Mouse (Mus musculus): Measurements from ENCODE around the gene Fam162a. TPM values are rescaled to one million over a fixed set of nuclear protein-coding genes. Genes with fewer than 3 reads are reported as not detected.
"Not testable (repeated sequence)": the region's sequence is repeated elsewhere in the genome, so short reads cannot be mapped to it uniquely, and the experiment has no call there.

Fam162a gene
- 223 and 235 TPM in 2 replicates for polyA plus RNA-seq (2015; fragmentation: Nextera tagmentation; extraction: Ambion mirVana)

DNA sequence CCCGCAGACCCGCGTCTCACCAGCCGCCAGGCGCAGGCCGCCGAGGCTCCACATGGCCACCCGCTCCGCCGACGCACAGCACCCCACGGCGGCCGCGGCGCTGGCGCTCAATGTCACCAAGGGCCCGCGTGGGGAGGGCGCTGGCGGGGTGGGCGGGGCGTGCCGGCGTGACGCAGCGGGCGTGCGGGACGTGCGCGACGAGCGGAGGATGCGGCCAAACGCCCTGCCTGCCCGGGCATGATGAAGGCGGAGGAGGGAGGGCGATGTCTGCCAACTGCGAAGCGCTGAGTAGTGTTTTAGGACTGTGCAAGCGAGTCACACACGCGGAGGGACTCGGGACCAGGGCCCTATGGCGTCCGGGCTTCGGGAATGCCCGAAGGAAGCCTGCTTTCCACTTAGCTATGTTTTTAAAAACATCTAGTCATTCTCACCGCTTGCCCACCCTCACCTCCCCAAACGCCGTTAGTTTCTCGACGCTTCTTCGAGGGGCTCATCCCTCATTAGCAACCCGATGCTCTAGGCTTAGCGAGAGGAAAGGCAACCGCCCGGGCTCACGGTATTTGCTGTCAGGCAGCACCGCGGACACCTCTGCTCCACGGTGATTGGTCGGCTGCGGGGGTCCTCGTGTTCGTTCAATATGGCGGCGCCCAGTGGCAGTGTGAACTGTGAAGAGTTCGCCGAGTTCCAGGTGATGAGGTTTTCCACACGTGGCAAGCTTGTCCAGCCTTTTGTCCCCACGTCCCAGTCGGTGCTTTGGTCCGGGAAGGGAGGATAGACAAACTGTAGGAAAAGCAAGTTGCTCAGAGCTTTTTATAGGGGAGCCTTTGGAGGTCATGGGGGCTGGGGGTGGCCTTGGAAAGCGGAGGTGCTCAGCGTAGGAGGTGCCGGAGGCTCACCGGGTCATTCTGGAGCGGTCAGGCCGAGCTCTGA, at the start of gene Fam162a, which contains the start of gene Ccdc58:
Gene Fam162a (minus strand): TSS at position 145 of the 930 bp plus-strand sequence.
Gene Ccdc58 (plus strand): TSS at position 236 of the 930 bp plus-strand sequence.
- no peaks in the 10 kb centered on the region for H3K36me3 ChIP-seq (ENCODE audit: control insufficient read depth, insufficient read depth)
- ATAC-seq (ENCODE audit: low read depth), result peak; percentile 94
- H3K27me3 ChIP-seq (ENCODE audit: control insufficient read depth, insufficient read depth, low read depth, low read length), result no peaks in the 10 kb centered on the region
- peak within 1 kb of the TSS; percentile 98 for H3K27ac ChIP-seq (ENCODE audit: low read length)
- H3K4me2 ChIP-seq (ENCODE audit: low read depth, low read length), result peak within 1 kb of the TSS; percentile 92
- peaks cover 25% of the 10 kb centered on the region for H3K4me1 ChIP-seq (ENCODE audit: control insufficient read depth, low read depth, low read length)
- under 1% methylated on average over 80 of the region's 81 CpGs for WGBS (ENCODE audit: insufficient replicate concordance)
- peak within 1 kb of the TSS; percentile 95 for H3K9ac ChIP-seq (ENCODE audit: low read depth, low read length)
- H3K9me3 ChIP-seq (replicated peaks; ENCODE audit: control insufficient read depth, low read length), result no peaks in the 10 kb centered on the region
- peak within 1 kb of the TSS; percentile 95 for H3K4me3 ChIP-seq (ENCODE audit: low read depth, low read length)

DNA sequence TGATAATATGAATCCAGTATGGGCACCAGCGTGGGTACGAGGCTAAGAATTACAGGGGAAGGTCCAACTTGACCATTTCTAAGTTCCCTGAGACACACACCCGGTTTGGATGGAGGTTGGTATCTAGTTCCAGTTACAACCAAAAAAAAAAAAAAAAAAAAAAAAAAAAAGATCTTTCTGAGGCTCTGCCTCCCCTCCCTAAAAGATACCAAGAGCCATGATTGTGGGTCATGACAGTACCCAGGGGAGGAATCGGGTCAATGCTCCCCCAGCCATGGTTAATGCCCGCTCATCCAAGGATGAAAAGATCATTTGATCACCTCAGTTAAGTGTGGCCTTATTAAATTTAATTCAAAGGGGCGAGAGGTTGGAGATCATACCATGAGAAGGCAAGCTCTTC, 44.4 kb upstream of the Fam162a start:
- not testable (repeated sequence) for H3K4me3 ChIP-seq (ENCODE audit: low read depth, low read length); H3K4me2 ChIP-seq (ENCODE audit: low read depth, low read length); ATAC-seq (ENCODE audit: low read depth); H3K4me1 ChIP-seq (ENCODE audit: control insufficient read depth, low read depth, low read length); H3K9ac ChIP-seq (ENCODE audit: low read depth, low read length); H3K27ac ChIP-seq (ENCODE audit: low read length); H3K9me3 ChIP-seq (replicated peaks; ENCODE audit: control insufficient read depth, low read length); H3K36me3 ChIP-seq (ENCODE audit: control insufficient read depth, insufficient read depth); H3K27me3 ChIP-seq (ENCODE audit: control insufficient read depth, insufficient read depth, low read depth, low read length)
- 65% methylated on average over 6 of the region's 6 CpGs for WGBS (ENCODE audit: insufficient replicate concordance)

DNA sequence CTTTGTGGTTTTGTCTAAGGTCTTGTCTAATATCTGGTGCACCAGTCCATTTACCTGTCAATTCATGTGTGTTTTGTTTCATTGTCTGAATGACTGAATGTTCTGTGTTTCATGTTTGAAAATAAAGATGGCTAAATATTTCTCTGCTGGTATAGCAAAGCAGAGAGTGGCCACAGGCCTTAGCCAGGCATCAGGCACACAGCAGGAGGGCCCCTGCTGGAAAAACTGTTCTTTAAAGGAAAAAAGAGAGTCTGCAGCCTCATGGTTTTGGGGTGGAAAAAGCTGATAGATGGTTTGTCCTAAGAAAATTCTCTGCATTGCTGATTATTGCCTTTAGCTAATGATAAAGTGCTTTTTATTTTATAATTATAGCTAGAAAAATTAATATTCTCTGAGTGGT, 40.1 kb upstream of the Fam162a start:
- not testable (repeated sequence) for H3K4me3 ChIP-seq (ENCODE audit: low read depth, low read length); H3K27ac ChIP-seq (ENCODE audit: low read length); H3K9ac ChIP-seq (ENCODE audit: low read depth, low read length); H3K4me1 ChIP-seq (ENCODE audit: control insufficient read depth, low read depth, low read length); H3K36me3 ChIP-seq (ENCODE audit: control insufficient read depth, insufficient read depth); H3K9me3 ChIP-seq (replicated peaks; ENCODE audit: control insufficient read depth, low read length); H3K27me3 ChIP-seq (ENCODE audit: control insufficient read depth, insufficient read depth, low read depth, low read length); H3K4me2 ChIP-seq (ENCODE audit: low read depth, low read length); ATAC-seq (ENCODE audit: low read depth)

- Histone ChIP-seq H3K4me1 (ENCODE audit: control insufficient read depth, low read depth, low read length) (no peaks in the 10 kb centered on the region), H3K4me2 (ENCODE audit: low read depth, low read length) (no peak overlapping the region), H3K27me3 (ENCODE audit: control insufficient read depth, insufficient read depth, low read depth, low read length) (no peaks in the 10 kb centered on the region), H3K36me3 (ENCODE audit: control insufficient read depth, insufficient read depth) (no peaks in the 10 kb centered on the region), H3K4me3 (ENCODE audit: low read depth, low read length) (no peak overlapping the region), H3K27ac (ENCODE audit: low read length) (no peak overlapping the region), H3K9me3 (replicated peaks; ENCODE audit: control insufficient read depth, low read length) (no peaks in the 10 kb centered on the region), H3K9ac (ENCODE audit: low read depth, low read length) (no peak overlapping the region)
- 55% methylated on average over 1 of the region's 1 CpGs for WGBS (ENCODE audit: insufficient replicate concordance)
- ATAC-seq (ENCODE audit: low read depth), result no peak
These were observed 30.8 kb upstream of the Fam162a start for GRCm38 (mm10) chr16:36102211-36102610.

DNA sequence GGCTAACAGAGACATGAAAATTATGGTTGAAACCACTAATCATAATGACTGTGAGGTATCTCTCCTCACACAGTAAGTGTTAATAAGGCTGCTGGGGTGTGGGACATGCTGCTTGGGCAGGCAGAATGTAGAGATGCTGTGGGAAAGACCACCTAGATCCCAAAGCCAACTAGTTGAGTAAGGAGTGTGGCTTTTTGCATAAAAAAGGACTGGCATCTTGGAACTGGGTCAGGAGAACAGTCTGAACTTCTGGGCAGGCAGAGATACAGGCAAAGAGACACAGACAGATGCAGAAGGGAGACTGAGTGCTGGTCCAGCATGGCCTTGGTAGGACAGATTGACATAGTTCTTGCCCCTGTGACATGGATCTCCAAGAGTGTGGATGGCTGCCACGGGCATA, 30.1 kb upstream of the Fam162a start:
- Histone ChIP-seq H3K4me1 (ENCODE audit: control insufficient read depth, low read depth, low read length) (no peaks in the 10 kb centered on the region), H3K4me3 (ENCODE audit: low read depth, low read length) (no peak overlapping the region), H3K4me2 (ENCODE audit: low read depth, low read length) (no peak overlapping the region), H3K9ac (ENCODE audit: low read depth, low read length) (no peak overlapping the region), H3K36me3 (ENCODE audit: control insufficient read depth, insufficient read depth) (no peaks in the 10 kb centered on the region), H3K9me3 (replicated peaks; ENCODE audit: control insufficient read depth, low read length) (no peaks in the 10 kb centered on the region), H3K27ac (ENCODE audit: low read length) (no peak overlapping the region), H3K27me3 (ENCODE audit: control insufficient read depth, insufficient read depth, low read depth, low read length) (no peaks in the 10 kb centered on the region)
- 61% methylated on average over 1 of the region's 1 CpGs for WGBS (ENCODE audit: insufficient replicate concordance)
- ATAC-seq (ENCODE audit: low read depth), result no peak

- H3K27ac ChIP-seq (ENCODE audit: low read length); H3K36me3 ChIP-seq (ENCODE audit: control insufficient read depth, insufficient read depth); H3K4me3 ChIP-seq (ENCODE audit: low read depth, low read length); H3K9me3 ChIP-seq (replicated peaks; ENCODE audit: control insufficient read depth, low read length); ATAC-seq (ENCODE audit: low read depth); H3K4me2 ChIP-seq (ENCODE audit: low read depth, low read length); H3K27me3 ChIP-seq (ENCODE audit: control insufficient read depth, insufficient read depth, low read depth, low read length); H3K9ac ChIP-seq (ENCODE audit: low read depth, low read length); H3K4me1 ChIP-seq (ENCODE audit: control insufficient read depth, low read depth, low read length): not testable (repeated sequence)
- 81% methylated on average over 12 of the region's 12 CpGs for WGBS (ENCODE audit: insufficient replicate concordance)
These were observed 26.6 kb upstream of the Fam162a start for GRCm38 (mm10) chr16:36097813-36098499.

DNA sequence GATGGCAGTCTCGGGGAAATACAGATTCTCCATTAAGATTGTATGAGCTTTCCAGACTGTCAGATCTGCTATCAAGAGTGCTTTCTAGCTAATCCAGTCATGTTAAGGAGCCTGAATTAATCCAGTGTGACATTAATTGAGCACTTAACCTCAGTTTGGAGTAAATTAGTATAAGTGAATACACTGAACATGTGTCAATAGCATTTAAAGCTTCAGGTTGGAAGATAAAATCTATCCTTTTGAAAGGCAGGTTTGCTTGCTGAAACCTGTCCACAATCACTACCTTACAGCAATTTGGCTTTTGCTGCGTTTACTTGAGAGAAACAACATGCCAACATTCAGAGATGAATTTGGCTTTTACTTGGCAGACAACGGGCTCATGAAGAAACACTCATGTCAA, 22.7 kb upstream of the Fam162a start:
- Histone ChIP-seq H3K27ac (ENCODE audit: low read length) (no peak overlapping the region), H3K27me3 (ENCODE audit: control insufficient read depth, insufficient read depth, low read depth, low read length) (no peaks in the 10 kb centered on the region), H3K9ac (ENCODE audit: low read depth, low read length) (no peak overlapping the region), H3K4me2 (ENCODE audit: low read depth, low read length) (no peak overlapping the region), H3K4me3 (ENCODE audit: low read depth, low read length) (no peak overlapping the region), H3K4me1 (ENCODE audit: control insufficient read depth, low read depth, low read length) (no peaks in the 10 kb centered on the region), H3K9me3 (replicated peaks; ENCODE audit: control insufficient read depth, low read length) (no peaks in the 10 kb centered on the region), H3K36me3 (ENCODE audit: control insufficient read depth, insufficient read depth) (no peaks in the 10 kb centered on the region)
- WGBS (ENCODE audit: insufficient replicate concordance), result 63% methylated on average over 3 of the region's 3 CpGs
- no peak for ATAC-seq (ENCODE audit: low read depth)

DNA sequence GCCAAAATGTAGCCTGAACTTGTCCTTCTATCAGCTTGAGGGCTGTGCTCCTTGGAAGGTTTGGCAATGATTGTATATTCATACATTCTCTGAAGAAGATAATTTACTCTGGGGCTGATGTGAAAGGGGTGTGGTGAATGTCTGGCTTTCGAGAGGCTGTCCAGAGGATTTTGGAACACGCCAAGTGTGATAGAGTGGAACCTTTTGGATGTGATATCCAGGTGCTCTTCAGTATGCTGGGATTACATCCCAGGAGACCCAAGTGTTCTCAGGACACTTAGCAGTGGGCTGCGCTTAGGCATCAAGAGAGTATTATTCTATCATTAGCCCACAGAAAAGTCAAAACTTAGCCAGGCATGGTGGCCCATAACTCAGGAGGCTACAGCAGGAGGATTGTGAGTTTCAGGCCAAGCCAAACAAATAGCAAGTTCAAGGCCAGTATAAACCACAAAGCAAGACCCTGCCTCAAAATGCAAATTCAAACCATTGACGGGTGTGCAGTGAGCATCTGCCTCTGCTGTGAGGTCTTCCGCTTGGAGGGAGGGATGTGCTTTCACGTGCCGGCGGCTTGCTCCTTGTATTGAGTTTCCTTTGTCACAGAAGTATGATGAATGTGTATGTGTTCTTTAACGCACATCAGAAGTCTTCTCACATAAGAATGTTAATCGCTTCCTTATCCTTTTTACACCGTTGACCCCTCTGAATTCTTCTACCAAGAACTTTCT, 19.6 kb upstream of the Fam162a start:
- H3K27me3 ChIP-seq (ENCODE audit: control insufficient read depth, insufficient read depth, low read depth, low read length), result no peaks in the 10 kb centered on the region
- peaks cover 3% of the 10 kb centered on the region; the same call in 1 of the 2 replicates for H3K4me1 ChIP-seq (ENCODE audit: control insufficient read depth, low read depth, low read length)
- no peak overlapping the region for H3K4me3 ChIP-seq (ENCODE audit: low read depth, low read length)
- H3K9ac ChIP-seq (ENCODE audit: low read depth, low read length), result no peak overlapping the region
- WGBS (ENCODE audit: insufficient replicate concordance), result 89% methylated on average over 11 of the region's 11 CpGs
- peaks cover 5% of the 10 kb centered on the region; the same call in 1 of the 2 replicates for H3K36me3 ChIP-seq (ENCODE audit: control insufficient read depth, insufficient read depth)
- H3K27ac ChIP-seq (ENCODE audit: low read length), result no peak overlapping the region
- no peak overlapping the region for H3K4me2 ChIP-seq (ENCODE audit: low read depth, low read length)
- ATAC-seq (ENCODE audit: low read depth), result no peak
- no peaks in the 10 kb centered on the region for H3K9me3 ChIP-seq (replicated peaks; ENCODE audit: control insufficient read depth, low read length)
